Comparison of ENCODE assay signal across 9 mouse cellular contexts in the genomic region with DNA sequence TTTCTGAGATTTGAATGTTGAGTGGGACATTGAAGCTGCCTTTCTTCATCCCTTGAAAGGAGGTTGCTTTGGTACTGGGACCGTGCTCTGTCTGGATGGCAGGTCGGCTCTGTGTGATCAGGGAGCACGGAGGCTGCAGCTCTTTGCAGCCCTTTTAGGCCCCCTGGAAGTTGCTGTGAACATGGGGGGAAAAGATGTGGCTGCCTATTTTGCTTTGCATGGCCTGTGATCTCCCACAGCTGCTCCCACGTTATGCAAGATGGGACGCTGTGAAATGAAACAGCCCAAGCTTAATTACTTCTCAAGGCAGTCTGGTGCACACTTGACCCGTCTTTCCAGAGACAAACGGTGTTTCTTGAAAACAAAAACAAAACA. TPM values are rescaled to one million over a fixed set of nuclear protein-coding genes. Genes with fewer than 3 reads are reported as not detected.
DNase-seq lines count a peak whose midpoint lies in the region; ATAC-seq lines count a peak whose summit lies in the region.
"Had no signal": no experiment of that assay in that cellular context is flagged by ENCODE, and none has a peak within 500 bp of the region (broad histone marks: within the 10 kb centered on the region; RNA-seq: fewer than 3 reads in every experiment).

No protein-coding gene starts in this region.

- intact Hi-C loops in heart, postnatal 14 days (cut with DNase I) = loop anchor here (2.0 to 5.0 kb wide), 3 partner anchors 97 to 228 kb away; no protein-coding TSS in a partner anchor

- peak overlapping the region; percentile 79 for H3K4me3 ChIP-seq in heart, embryonic 12.5 days
- H3K4me3 ChIP-seq in embryonic facial prominence, embryonic 13.5 days = peak overlapping the region; percentile 85
- H3K4me3 ChIP-seq in intestine, embryonic 16.5 days (ENCODE audit: low read length) = peak overlapping the region; percentile 93
- H3K4me3 ChIP-seq in midbrain, embryonic 11.5 days (ENCODE audit: low read depth, low read length) = peak overlapping the region; percentile 95

- peak overlapping the region; percentile 96 for H3K4me2 ChIP-seq in heart, embryonic 12.5 days
- H3K4me2 ChIP-seq in embryonic facial prominence, embryonic 13.5 days = peak overlapping the region; percentile 79
- H3K4me2 ChIP-seq in intestine, embryonic 16.5 days (ENCODE audit: low read depth, low read length) = peak overlapping the region; percentile 96
- H3K4me2 ChIP-seq in midbrain, embryonic 11.5 days = peak overlapping the region; percentile 79

- no peak overlapping the region for H3K27ac ChIP-seq in heart, embryonic 12.5 days (ENCODE audit: poor library complexity, severe bottlenecking)
- peak overlapping the region; percentile 90 for H3K27ac ChIP-seq in embryonic facial prominence, embryonic 13.5 days
- peak overlapping the region; percentile 38; the same call in 1 of the 2 replicates for H3K27ac ChIP-seq in intestine, embryonic 16.5 days (ENCODE audit: low read length)
- H3K27ac ChIP-seq in midbrain, embryonic 11.5 days (ENCODE audit: low read depth, low read length) = peak overlapping the region; percentile 9

- ATAC-seq in heart, embryonic 12.5 days (ENCODE audit: insufficient number of reproducible peaks, low FRiP score) = no peak
- no peak for ATAC-seq in embryonic facial prominence, embryonic 13.5 days (ENCODE audit: insufficient number of reproducible peaks, insufficient read depth, low FRiP score, low TSS enrichment, low read depth)
- no peak for ATAC-seq in intestine, embryonic 16.5 days
- ATAC-seq in midbrain, embryonic 11.5 days (ENCODE audit: low FRiP score) = no peak

- peaks cover 17% of the 10 kb centered on the region for H3K4me1 ChIP-seq in heart, embryonic 12.5 days (replicated peaks)
- peaks cover 37% of the 10 kb centered on the region for H3K4me1 ChIP-seq in embryonic facial prominence, embryonic 13.5 days
- peaks cover 5% of the 10 kb centered on the region; the same call in 1 of the 2 replicates for H3K4me1 ChIP-seq in intestine, embryonic 16.5 days (ENCODE audit: control insufficient read depth, insufficient read depth, low read length)
- H3K4me1 ChIP-seq in midbrain, embryonic 11.5 days (ENCODE audit: control insufficient read depth, insufficient read depth, low read length) = peaks cover 17% of the 10 kb centered on the region

- H3K9ac ChIP-seq in heart, embryonic 12.5 days = 0 out of 2 replicates have a peak overlapping the region, but pooled peaks have one; percentile 77
- H3K9ac ChIP-seq in embryonic facial prominence, embryonic 13.5 days = peak overlapping the region; percentile 86
- H3K9ac ChIP-seq in intestine, embryonic 16.5 days (ENCODE audit: low read depth, low read length) = 0 out of 2 replicates have a peak overlapping the region, but pooled peaks have one; percentile 1
- peak overlapping the region; percentile 96 for H3K9ac ChIP-seq in midbrain, embryonic 11.5 days (ENCODE audit: low read length)

- no peaks in the 10 kb centered on the region for H3K36me3 ChIP-seq in heart, embryonic 12.5 days
- no peaks in the 10 kb centered on the region for H3K36me3 ChIP-seq in embryonic facial prominence, embryonic 13.5 days
- no peaks in the 10 kb centered on the region for H3K36me3 ChIP-seq in intestine, embryonic 16.5 days (ENCODE audit: control insufficient read depth, insufficient read depth, low read length)
- H3K36me3 ChIP-seq in midbrain, embryonic 11.5 days (ENCODE audit: control insufficient read depth, insufficient read depth, low read length) = no peaks in the 10 kb centered on the region
- H3K36me3 ChIP-seq: G1E had no signal

- no peak for DNase-seq in heart, postnatal 14 days
- DNase-seq in midbrain, embryonic 11.5 days (ENCODE audit: low spot score, missing footprints) = no peak
- DNase-seq in gastrocnemius, postnatal 4 days (ENCODE audit: low spot score in 2 of 2) = no peak
- no peak for DNase-seq in testis, postnatal 10 days (ENCODE audit: low spot score)
- no peak for DNase-seq in left cerebral cortex, adult 11 months (ENCODE audit: low spot score)

- no peaks in the 10 kb centered on the region for H3K9me3 ChIP-seq in heart, embryonic 12.5 days (replicated peaks)
- no peaks in the 10 kb centered on the region for H3K9me3 ChIP-seq in embryonic facial prominence, embryonic 13.5 days
- no peaks in the 10 kb centered on the region for H3K9me3 ChIP-seq in intestine, embryonic 16.5 days (ENCODE audit: control insufficient read depth, low read length)
- no peaks in the 10 kb centered on the region for H3K9me3 ChIP-seq in midbrain, embryonic 11.5 days (ENCODE audit: control insufficient read depth, low read length)
- H3K9me3 ChIP-seq: G1E had no signal

- WGBS in heart, embryonic 12.5 days = 23% methylated on average over 7 of the region's 7 CpGs
- 2% methylated on average over 7 of the region's 7 CpGs for WGBS in embryonic facial prominence, embryonic 13.5 days
- WGBS in intestine, embryonic 16.5 days = 23% methylated on average over 7 of the region's 7 CpGs
- 7% methylated on average over 7 of the region's 7 CpGs for WGBS in midbrain, embryonic 11.5 days

- no peaks in the 10 kb centered on the region for H3K27me3 ChIP-seq in heart, embryonic 12.5 days (replicated peaks)
- no peaks in the 10 kb centered on the region for H3K27me3 ChIP-seq in embryonic facial prominence, embryonic 13.5 days
- no peaks in the 10 kb centered on the region for H3K27me3 ChIP-seq in intestine, embryonic 16.5 days (replicated peaks; ENCODE audit: control insufficient read depth, insufficient read depth, low read length)
- H3K27me3 ChIP-seq in midbrain, embryonic 11.5 days (ENCODE audit: control insufficient read depth, insufficient read depth, low read length) = no peaks in the 10 kb centered on the region

RNA-seq across cellular contexts. Expression of a gene that starts 1.8 kb away (rescaled TPM):
- polyA plus RNA-seq in heart, embryonic 12.5 days (2016; fragmentation: Nextera tagmentation; extraction: Ambion mirVana) = 1.1 and 1.4 TPM in 2 replicates
- total RNA-seq in heart, postnatal 14 days (2021) = 1 to 10 TPM; 7.5 TPM
- polyA plus RNA-seq in embryonic facial prominence, embryonic 13.5 days (2015; fragmentation: Nextera tagmentation; extraction: Ambion mirVana) = 13.7 and 16.7 TPM in 2 replicates
- 1.8 and 2.1 TPM in 2 replicates for polyA plus RNA-seq in intestine, embryonic 16.5 days (2015; fragmentation: Nextera tagmentation; extraction: Ambion mirVana)
- polyA plus RNA-seq in midbrain, embryonic 11.5 days (2014; fragmentation: Nextera tagmentation; extraction: Ambion mirVana) = 9.2 and 9.4 TPM in 2 replicates
- 10 to 100 TPM; 17.2 to 19.6 TPM for total RNA-seq in gastrocnemius, postnatal 4 days (2021)
- total RNA-seq: G1E had no signal
- polyA plus RNA-seq: G1E had no signal

Comparison
In these comparisons a context has a peak if more than half of its experiments do, and no peak if none do; other contexts are left out.
1. H3K9ac ChIP-seq: peak in every context shown above with its lines; median percentile 96 in midbrain, embryonic 11.5 days; 86 in embryonic facial prominence, embryonic 13.5 days; 77 in heart, embryonic 12.5 days; 1 in intestine, embryonic 16.5 days.